Mouse (Mus musculus): ENCODE results near the gene Rtkn2. TPM values are rescaled to one million over a fixed set of nuclear protein-coding genes. Genes with fewer than 3 reads are reported as not detected.

The Rtkn2 gene
- polyA plus RNA-seq, 1 experiment: 0.05 TPM

DNA sequence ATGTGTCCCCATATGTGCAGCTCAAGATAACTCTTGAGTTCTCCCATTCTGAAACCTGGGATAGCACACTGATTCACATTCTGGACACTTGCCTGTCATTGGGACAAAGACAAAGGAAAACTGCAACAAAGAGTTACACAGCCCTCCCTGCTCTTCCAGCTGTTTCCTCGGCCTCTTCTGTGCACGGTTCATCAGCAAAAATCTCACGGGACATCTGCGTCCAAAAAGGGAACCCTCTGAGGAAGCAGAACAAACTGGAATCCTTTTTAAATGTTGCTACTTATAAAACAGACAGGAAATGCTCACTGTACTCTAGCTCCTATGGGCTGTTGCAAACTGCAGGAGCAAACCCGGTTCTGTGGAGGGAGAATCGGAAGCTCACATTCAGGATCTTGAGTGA lies 13.3 kb upstream of the Rtkn2 start:
- no peak overlapping the region for H3K4me3 ChIP-seq (ENCODE audit: insufficient read depth, low read depth, low read length)
- no peak for DNase-seq
- 0 out of 2 replicates have a peak, but pooled peaks cover 1% of the 10 kb centered on the region for H3K27me3 ChIP-seq (replicated peaks; ENCODE audit: control insufficient read depth, insufficient read depth, low read length)
- no peaks in the 10 kb centered on the region for H3K36me3 ChIP-seq (ENCODE audit: control insufficient read depth, insufficient read depth, low read length)
- no peak overlapping the region for H3K27ac ChIP-seq (ENCODE audit: insufficient read depth, low read depth, low read length)
- TF ChIP-seq POLR2A (IDR thresholded peaks at IDR 0.05; ENCODE audit: low read depth, low read length): no peak
- TF ChIP-seq CTCF (conservative IDR thresholded peaks at IDR 0.05; ENCODE audit: insufficient read depth, insufficient read length, low read depth, low read length): no peak
- 49% methylated on average over 6 of the region's 6 CpGs for WGBS
- no peaks in the 10 kb centered on the region for H3K4me1 ChIP-seq (ENCODE audit: control insufficient read depth, insufficient read depth, low read length)

DNA sequence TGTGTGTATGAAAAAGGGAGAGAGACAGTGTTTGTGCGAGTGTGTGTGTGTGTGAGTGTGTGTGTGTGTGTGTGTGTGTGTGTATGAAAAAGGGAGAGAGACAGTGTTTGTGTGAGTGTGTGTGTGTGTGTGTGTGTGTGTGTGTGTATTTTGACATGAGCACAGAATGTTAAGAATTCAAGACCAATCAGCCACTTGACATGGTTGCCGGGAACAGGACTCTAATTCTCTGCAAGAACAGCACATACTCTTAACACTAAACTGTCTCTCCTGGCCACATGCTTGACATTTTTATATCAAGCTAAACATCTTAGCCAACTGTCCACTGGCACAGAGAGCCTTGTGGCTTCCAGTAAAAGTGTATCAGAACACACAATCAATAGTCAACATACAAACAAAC lies 12.4 kb upstream of the Rtkn2 start:
- 83% methylated on average over 2 of the region's 2 CpGs for WGBS
- Histone ChIP-seq H3K36me3 (ENCODE audit: control insufficient read depth, insufficient read depth, low read length) (no peaks in the 10 kb centered on the region), H3K27ac (ENCODE audit: insufficient read depth, low read depth, low read length) (no peak overlapping the region), H3K4me1 (ENCODE audit: control insufficient read depth, insufficient read depth, low read length) (no peaks in the 10 kb centered on the region), H3K4me3 (ENCODE audit: insufficient read depth, low read depth, low read length) (no peak overlapping the region), H3K27me3 (replicated peaks; ENCODE audit: control insufficient read depth, insufficient read depth, low read length) (0 out of 2 replicates have a peak, but pooled peaks cover 1% of the 10 kb centered on the region)
- no peak for TF ChIP-seq CTCF (conservative IDR thresholded peaks at IDR 0.05; ENCODE audit: insufficient read depth, insufficient read length, low read depth, low read length)
- no peak for TF ChIP-seq POLR2A (IDR thresholded peaks at IDR 0.05; ENCODE audit: low read depth, low read length)
- no peak for DNase-seq

DNA sequence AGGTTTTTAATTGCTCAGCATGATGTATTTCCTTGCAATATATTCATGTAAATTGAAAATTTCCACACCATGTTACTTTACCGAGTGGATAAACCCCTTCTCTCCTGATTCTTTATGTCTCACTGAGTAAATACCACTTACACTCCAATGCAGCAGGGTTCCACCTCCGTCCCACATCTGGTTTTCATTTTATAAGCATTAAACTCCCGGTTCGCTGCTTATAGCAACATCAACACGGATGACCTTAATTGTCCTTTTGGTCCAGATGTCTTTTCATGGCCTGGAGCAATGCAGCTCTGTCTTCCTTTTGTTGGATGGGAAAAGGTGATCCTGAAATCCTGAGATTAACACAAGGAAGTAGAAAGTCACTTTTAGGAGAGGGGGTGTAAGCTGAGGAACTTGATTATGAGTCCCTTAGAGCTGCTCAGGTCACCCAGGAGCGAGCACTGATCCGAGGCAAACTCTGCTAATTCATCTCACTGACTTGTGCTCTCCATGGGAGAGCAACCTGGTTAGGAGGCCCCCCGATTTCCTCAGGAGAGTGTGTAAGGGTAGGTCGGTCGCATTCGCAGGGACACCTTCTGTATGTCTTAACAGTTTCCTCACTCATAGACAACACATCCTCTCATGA lies 8.1 kb upstream of the Rtkn2 start:
- no peak for DNase-seq
- no peaks in the 10 kb centered on the region for H3K36me3 ChIP-seq (ENCODE audit: control insufficient read depth, insufficient read depth, low read length)

DNA sequence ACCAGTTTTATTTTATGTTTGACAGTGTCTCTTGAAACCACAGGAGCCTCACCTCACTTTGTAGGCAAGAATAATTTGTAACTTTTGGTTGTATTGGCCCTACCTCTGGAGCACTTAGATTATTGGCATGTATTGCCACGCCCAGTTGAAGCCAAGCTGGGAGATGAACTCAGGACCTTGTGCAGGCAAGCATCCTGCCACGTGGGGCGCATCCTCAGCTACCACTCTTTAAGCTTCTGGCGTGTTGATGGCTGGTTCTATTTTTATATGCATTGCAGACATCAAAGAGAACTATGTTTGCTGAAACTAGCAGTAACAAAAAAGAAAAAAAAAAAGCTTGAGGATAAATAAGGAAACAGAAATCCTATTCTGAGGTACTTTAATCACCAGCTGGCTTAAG lies 2.1 kb upstream of the Rtkn2 start:
- TF ChIP-seq CTCF (conservative IDR thresholded peaks at IDR 0.05; ENCODE audit: insufficient read depth, insufficient read length, low read depth, low read length): no peak
- TF ChIP-seq POLR2A (IDR thresholded peaks at IDR 0.05; ENCODE audit: low read depth, low read length): no peak
- 58% methylated on average over 4 of the region's 4 CpGs for WGBS
- Histone ChIP-seq H3K27ac (ENCODE audit: insufficient read depth, low read depth, low read length) (no peak overlapping the region), H3K4me1 (ENCODE audit: control insufficient read depth, insufficient read depth, low read length) (no peaks in the 10 kb centered on the region), H3K4me3 (ENCODE audit: insufficient read depth, low read depth, low read length) (no peak overlapping the region), H3K36me3 (ENCODE audit: control insufficient read depth, insufficient read depth, low read length) (no peaks in the 10 kb centered on the region), H3K27me3 (replicated peaks; ENCODE audit: control insufficient read depth, insufficient read depth, low read length) (no peaks in the 10 kb centered on the region)
- DNase-seq: no peak

More for the DNA sequence above, 8.1 kb upstream of the Rtkn2 start:
- Histone ChIP-seq H3K27ac (ENCODE audit: insufficient read depth, low read depth, low read length) (no peak overlapping the region), H3K27me3 (replicated peaks; ENCODE audit: control insufficient read depth, insufficient read depth, low read length) (no peaks in the 10 kb centered on the region), H3K4me1 (ENCODE audit: control insufficient read depth, insufficient read depth, low read length) (no peaks in the 10 kb centered on the region), H3K4me3 (ENCODE audit: insufficient read depth, low read depth, low read length) (no peak overlapping the region)
- TF ChIP-seq POLR2A (IDR thresholded peaks at IDR 0.05; ENCODE audit: low read depth, low read length) (no peak), CTCF (conservative IDR thresholded peaks at IDR 0.05; ENCODE audit: insufficient read depth, insufficient read length, low read depth, low read length) (no peak)
- WGBS: 59% methylated on average over 11 of the region's 11 CpGs

DNA sequence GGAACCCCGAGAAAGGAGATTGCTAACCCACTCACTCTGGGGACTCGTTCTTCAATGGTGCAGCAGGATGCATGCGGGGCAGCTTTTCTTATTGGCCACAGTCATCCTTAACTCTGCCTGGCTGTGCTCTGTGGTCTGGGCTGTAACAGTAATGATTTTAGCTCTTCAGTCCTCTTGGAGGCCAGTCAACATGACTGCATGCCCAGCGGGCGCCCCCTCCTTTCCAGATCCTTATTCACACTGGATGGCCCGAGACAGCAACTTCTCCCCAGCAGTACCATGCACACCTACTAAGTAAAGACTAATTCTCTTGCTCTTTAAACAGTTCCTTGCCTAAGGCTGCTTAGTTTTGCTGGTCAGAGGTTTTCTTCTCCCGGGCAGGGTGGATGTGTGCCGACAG lies 4.4 kb downstream of the Rtkn2 start:
- Histone ChIP-seq H3K27ac (ENCODE audit: insufficient read depth, low read depth, low read length) (no peak overlapping the region), H3K36me3 (ENCODE audit: control insufficient read depth, insufficient read depth, low read length) (no peaks in the 10 kb centered on the region), H3K4me1 (ENCODE audit: control insufficient read depth, insufficient read depth, low read length) (no peaks in the 10 kb centered on the region), H3K27me3 (replicated peaks; ENCODE audit: control insufficient read depth, insufficient read depth, low read length) (no peaks in the 10 kb centered on the region), H3K4me3 (ENCODE audit: insufficient read depth, low read depth, low read length) (no peak overlapping the region)
- TF ChIP-seq POLR2A (IDR thresholded peaks at IDR 0.05; ENCODE audit: low read depth, low read length): no peak
- WGBS: 95% methylated on average over 8 of the region's 8 CpGs
- DNase-seq: no peak

DNA sequence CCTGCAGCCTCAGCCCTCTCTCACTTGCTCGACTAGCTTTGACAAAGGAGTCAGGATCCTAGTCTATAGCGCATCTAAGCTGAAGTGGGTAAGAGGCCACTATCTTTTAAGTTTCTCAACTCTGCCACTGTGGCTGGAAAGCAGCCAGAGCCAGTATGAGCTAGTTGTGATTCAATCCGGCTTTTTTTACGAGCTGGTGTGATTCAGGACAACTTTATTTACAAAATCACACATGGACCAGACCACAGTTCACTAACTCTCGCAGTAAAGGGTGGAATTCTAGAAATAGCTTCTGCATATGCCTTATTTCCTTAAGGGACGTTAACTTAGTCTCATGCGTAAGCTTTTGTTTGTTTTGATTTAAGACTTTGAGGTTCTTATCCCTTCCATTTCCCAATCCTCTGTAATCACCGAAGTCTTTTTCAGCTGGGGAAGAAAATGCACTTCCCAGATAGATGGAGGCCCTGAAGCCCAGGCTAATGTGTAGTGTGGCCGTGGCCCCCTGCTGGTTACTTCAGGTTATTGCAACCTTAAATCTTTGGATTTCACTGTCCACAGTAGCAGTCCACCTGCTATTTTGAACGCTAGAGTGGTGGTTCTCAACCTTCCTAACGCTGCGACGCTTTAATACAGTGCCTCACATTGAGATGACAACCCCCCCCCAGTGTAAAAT lies 5.0 kb downstream of the Rtkn2 start:
- Histone ChIP-seq H3K27me3 (replicated peaks; ENCODE audit: control insufficient read depth, insufficient read depth, low read length) (no peaks in the 10 kb centered on the region), H3K36me3 (ENCODE audit: control insufficient read depth, insufficient read depth, low read length) (no peaks in the 10 kb centered on the region), H3K27ac (ENCODE audit: insufficient read depth, low read depth, low read length) (no peak overlapping the region), H3K4me3 (ENCODE audit: insufficient read depth, low read depth, low read length) (no peak overlapping the region), H3K4me1 (ENCODE audit: control insufficient read depth, insufficient read depth, low read length) (no peaks in the 10 kb centered on the region)
- TF ChIP-seq CTCF (conservative IDR thresholded peaks at IDR 0.05; ENCODE audit: insufficient read depth, insufficient read length, low read depth, low read length) (peak; percentile 83), POLR2A (IDR thresholded peaks at IDR 0.05; ENCODE audit: low read depth, low read length) (no peak)
- WGBS: 32% methylated on average over 13 of the region's 13 CpGs
- DNase-seq: peak; percentile 59

DNA sequence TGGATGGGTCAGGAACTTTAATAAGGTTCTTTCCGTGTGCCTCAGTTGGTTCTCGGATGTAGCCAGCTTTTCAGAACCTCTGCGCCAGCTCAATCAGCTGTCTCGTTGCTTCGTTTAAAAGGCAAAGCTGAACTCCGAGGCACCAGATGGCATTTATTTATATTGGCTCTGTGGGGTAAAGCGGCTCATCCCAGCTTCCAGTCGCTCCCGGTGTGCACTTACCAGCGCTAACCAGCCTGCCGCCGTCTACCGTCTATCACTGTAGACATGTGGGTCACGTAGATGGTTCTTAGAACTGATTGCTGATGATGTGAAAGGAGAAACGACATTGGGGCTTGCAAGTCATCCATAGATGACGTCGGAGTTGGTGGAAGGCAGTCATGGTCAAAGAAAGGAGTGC lies 5.7 kb downstream of the Rtkn2 start:
- no peak for DNase-seq
- no peaks in the 10 kb centered on the region for H3K36me3 ChIP-seq (ENCODE audit: control insufficient read depth, insufficient read depth, low read length)
- no peak overlapping the region for H3K4me3 ChIP-seq (ENCODE audit: insufficient read depth, low read depth, low read length)
- no peaks in the 10 kb centered on the region for H3K4me1 ChIP-seq (ENCODE audit: control insufficient read depth, insufficient read depth, low read length)
- 92% methylated on average over 17 of the region's 17 CpGs for WGBS
- TF ChIP-seq POLR2A (IDR thresholded peaks at IDR 0.05; ENCODE audit: low read depth, low read length) (no peak), CTCF (conservative IDR thresholded peaks at IDR 0.05; ENCODE audit: insufficient read depth, insufficient read length, low read depth, low read length) (no peak)
- no peak overlapping the region for H3K27ac ChIP-seq (ENCODE audit: insufficient read depth, low read depth, low read length)
- H3K27me3 ChIP-seq (replicated peaks; ENCODE audit: control insufficient read depth, insufficient read depth, low read length): no peaks in the 10 kb centered on the region

All from kidney, adult 2 months (tissue).